Mouse (Mus musculus): ENCODE data around the gene Acsm3. TPM values are rescaled to one million over a fixed set of nuclear protein-coding genes. Genes with fewer than 3 reads are reported as not detected.

The Acsm3 gene
- total and polyA plus RNA-seq, 3 experiments, result 0.08 to 0.54 TPM; not detected in 1

DNA sequence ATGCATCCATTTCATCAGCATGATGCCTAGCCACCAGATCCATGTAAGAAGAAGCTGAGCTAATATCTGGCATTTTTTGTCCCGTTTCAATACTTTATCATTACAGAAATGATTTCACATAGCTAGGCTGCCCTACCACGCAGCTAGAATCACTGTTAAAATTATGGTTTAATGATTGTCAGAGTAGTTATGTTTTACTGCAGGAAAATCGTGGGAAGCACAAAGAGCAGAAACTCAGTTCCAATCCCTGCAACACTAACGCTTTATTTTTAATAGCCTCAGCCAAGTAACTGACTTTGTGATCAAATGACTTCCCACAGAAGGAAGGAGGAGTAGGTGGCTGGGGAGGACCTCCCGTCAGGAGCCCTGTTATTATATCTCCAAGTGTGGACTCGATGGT, 6.3 kb downstream of the Acsm3 start:
- DNase-seq (ENCODE audit: low read depth, low spot score), result no peak
- H3K36me3 ChIP-seq (ENCODE audit: control insufficient read depth in 1 of 2, insufficient read depth in 2 of 2, low read length in 2 of 2), result peaks cover 0 to 4% of the 10 kb centered on the region in 2 experiments; a peak in 2 of 4 replicates
- no peaks in the 10 kb centered on the region for H3K9me3 ChIP-seq (replicated peaks; ENCODE audit: insufficient read depth, low read length)
- no peak overlapping the region for H3K4me3 ChIP-seq (ENCODE audit: control insufficient read depth in 1 of 2, insufficient read depth in 1 of 2, low read depth in 2 of 2, low read length in 2 of 2)
- no peaks in the 10 kb centered on the region for H3K79me2 ChIP-seq (ENCODE audit: control insufficient read depth, insufficient read depth, low read length, poor library complexity)
- H3K27ac ChIP-seq (ENCODE audit: control insufficient read depth, low read depth, low read length), result no peak overlapping the region
- H3K27me3 ChIP-seq (ENCODE audit: control insufficient read depth in 1 of 2, insufficient read depth in 2 of 2, low read length in 2 of 2), result no peaks in the 10 kb centered on the region; a peak in 1 of 4 replicates
- no peaks in the 10 kb centered on the region for H3K4me1 ChIP-seq (ENCODE audit: control insufficient read depth in 1 of 2, insufficient read depth in 2 of 2, low read length in 2 of 2)
- TF ChIP-seq CTCF (IDR thresholded peaks at IDR 0.05 in 2 of 3, conservative IDR thresholded peaks at IDR 0.05 in 1 of 3; ENCODE audit: control insufficient read depth in 1 of 3, insufficient read depth in 1 of 3, low read depth in 2 of 3, low read length in 3 of 3, poor library complexity in 1 of 3, severe bottlenecking in 1 of 3), result no peak
- TF ChIP-seq POLR2A (IDR thresholded peaks at IDR 0.05; ENCODE audit: control insufficient read depth in 1 of 2, insufficient read depth in 1 of 2, low read depth in 1 of 2, low read length in 2 of 2, poor library complexity in 1 of 2), result no peak
- no peak for TF ChIP-seq CHD2 (IDR thresholded peaks at IDR 0.05; ENCODE audit: low read length)
- no peak for TF ChIP-seq EP300 (IDR thresholded peaks at IDR 0.05; ENCODE audit: low read depth in 1 of 2, low read length in 2 of 2)
- TF ChIP-seq E2F4 (IDR thresholded peaks at IDR 0.05; ENCODE audit: borderline replicate concordance, low read depth, low read length), result no peak
- TF ChIP-seq TAL1 (IDR thresholded peaks at IDR 0.05; ENCODE audit: low read length), result no peak
- no peak for TF ChIP-seq RCOR1 (IDR thresholded peaks at IDR 0.05; ENCODE audit: low read depth, low read length)
- TF ChIP-seq ELF1 (IDR thresholded peaks at IDR 0.05; ENCODE audit: low read depth, low read length), result no peak
- TF ChIP-seq JUND (IDR thresholded peaks at IDR 0.05; ENCODE audit: low read depth, low read length), result no peak
- no peak for TF ChIP-seq GATA1 (IDR thresholded peaks at IDR 0.05; ENCODE audit: low read depth, low read length)
- TF ChIP-seq HCFC1 (IDR thresholded peaks at IDR 0.05; ENCODE audit: low read depth, low read length), result no peak
- no peak for TF ChIP-seq USF2 (IDR thresholded peaks at IDR 0.05; ENCODE audit: borderline replicate concordance in 1 of 2, insufficient read depth in 1 of 2, low read depth in 1 of 2, low read length in 2 of 2)
- no peak overlapping the region for H3K9ac ChIP-seq (ENCODE audit: control insufficient read depth, low read depth, low read length, poor library complexity, severe bottlenecking)

GRCm38 (mm10) chr7:119769895-119770294, 9.2 kb downstream of the Acsm3 start:
- H3K36me3 ChIP-seq (ENCODE audit: control insufficient read depth in 1 of 2, insufficient read depth in 2 of 2, low read length in 2 of 2), result peaks cover 0 to 4% of the 10 kb centered on the region in 2 experiments; a peak in 2 of 4 replicates
- no peak overlapping the region for H3K27ac ChIP-seq (ENCODE audit: control insufficient read depth, low read depth, low read length)
- H3K4me3 ChIP-seq (ENCODE audit: control insufficient read depth in 1 of 2, insufficient read depth in 1 of 2, low read depth in 2 of 2, low read length in 2 of 2), result no peak overlapping the region
- no peaks in the 10 kb centered on the region for H3K9me3 ChIP-seq (replicated peaks; ENCODE audit: insufficient read depth, low read length)
- no peaks in the 10 kb centered on the region for H3K79me2 ChIP-seq (ENCODE audit: control insufficient read depth, insufficient read depth, low read length, poor library complexity)
- H3K27me3 ChIP-seq (ENCODE audit: control insufficient read depth in 1 of 2, insufficient read depth in 2 of 2, low read length in 2 of 2), result no peaks in the 10 kb centered on the region
- TF ChIP-seq ZNF384 (IDR thresholded peaks at IDR 0.05; ENCODE audit: low read depth, low read length) (peak; percentile 56; the same call in 1 of the 2 replicates), MAFK (IDR thresholded peaks at IDR 0.05; ENCODE audit: borderline replicate concordance, low read depth, low read length) (no peak), MYC (IDR thresholded peaks at IDR 0.05; ENCODE audit: low read depth, low read length) (no peak), USF1 (IDR thresholded peaks at IDR 0.05; ENCODE audit: low read depth, low read length) (no peak), GABPA (IDR thresholded peaks at IDR 0.05; ENCODE audit: low read depth, low read length) (no peak), USF2 (IDR thresholded peaks at IDR 0.05; ENCODE audit: borderline replicate concordance in 1 of 2, insufficient read depth in 1 of 2, low read depth in 1 of 2, low read length in 2 of 2) (no peak), NRF1 (IDR thresholded peaks at IDR 0.05; ENCODE audit: insufficient read depth, low read depth, low read length, poor library complexity, severe bottlenecking) (no peak), MAX (IDR thresholded peaks at IDR 0.05; ENCODE audit: low read length) (no peak), MXI1 (IDR thresholded peaks at IDR 0.05; ENCODE audit: low read depth, low read length) (no peak)
- no peaks in the 10 kb centered on the region for H3K4me1 ChIP-seq (ENCODE audit: control insufficient read depth in 1 of 2, insufficient read depth in 2 of 2, low read length in 2 of 2)
- DNase-seq (ENCODE audit: low read depth, low spot score), result no peak
- no peak overlapping the region for H3K9ac ChIP-seq (ENCODE audit: control insufficient read depth, low read depth, low read length, poor library complexity, severe bottlenecking)

All from MEL (cell line).